Mouse (Mus musculus): ENCODE results near the gene Kpna7. TPM values are rescaled to one million over a fixed set of nuclear protein-coding genes. Genes with fewer than 3 reads are reported as not detected.
"Not testable (repeated sequence)": the region's sequence is repeated elsewhere in the genome, so short reads cannot be mapped to it uniquely, and the experiment has no call there.

Gene Kpna7
- polyA plus RNA-seq, 1 experiment from 2014 or later, result not detected

DNA sequence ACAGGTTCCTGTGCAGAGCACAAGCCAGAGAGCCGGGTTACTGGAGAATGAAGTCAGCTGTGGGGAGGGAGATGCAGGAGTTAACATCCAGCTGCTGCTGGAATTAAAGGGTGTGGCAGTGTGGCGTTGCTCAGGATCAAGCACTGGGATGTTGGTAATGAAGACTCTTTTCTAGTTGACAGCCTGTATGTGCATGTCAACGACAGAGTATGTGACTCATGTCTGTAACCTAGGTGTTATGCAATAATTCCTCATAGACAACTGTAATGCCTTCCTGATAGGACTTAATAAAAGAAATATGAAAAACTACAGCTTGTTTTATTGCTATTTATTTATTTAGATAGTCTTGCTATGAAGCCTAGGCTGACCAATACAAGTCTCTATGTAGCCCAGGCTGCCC lies 15.0 kb downstream of the Kpna7 start:
- Histone ChIP-seq H3K9ac (no peak overlapping the region), H3K4me3 (replicated peaks) (no peak overlapping the region), H3K4me2 (replicated peaks) (no peak overlapping the region), H3K36me3 (no peaks in the 10 kb centered on the region), H3K27me3 (no peaks in the 10 kb centered on the region), H3K9me3 (replicated peaks) (no peaks in the 10 kb centered on the region), H3K4me1 (no peaks in the 10 kb centered on the region), H3K27ac (replicated peaks) (no peak overlapping the region)
- ATAC-seq (ENCODE audit: insufficient number of reproducible peaks, low FRiP score, low TSS enrichment, low read depth), result no peak
- 26% methylated on average over 3 of the region's 3 CpGs for WGBS

DNA sequence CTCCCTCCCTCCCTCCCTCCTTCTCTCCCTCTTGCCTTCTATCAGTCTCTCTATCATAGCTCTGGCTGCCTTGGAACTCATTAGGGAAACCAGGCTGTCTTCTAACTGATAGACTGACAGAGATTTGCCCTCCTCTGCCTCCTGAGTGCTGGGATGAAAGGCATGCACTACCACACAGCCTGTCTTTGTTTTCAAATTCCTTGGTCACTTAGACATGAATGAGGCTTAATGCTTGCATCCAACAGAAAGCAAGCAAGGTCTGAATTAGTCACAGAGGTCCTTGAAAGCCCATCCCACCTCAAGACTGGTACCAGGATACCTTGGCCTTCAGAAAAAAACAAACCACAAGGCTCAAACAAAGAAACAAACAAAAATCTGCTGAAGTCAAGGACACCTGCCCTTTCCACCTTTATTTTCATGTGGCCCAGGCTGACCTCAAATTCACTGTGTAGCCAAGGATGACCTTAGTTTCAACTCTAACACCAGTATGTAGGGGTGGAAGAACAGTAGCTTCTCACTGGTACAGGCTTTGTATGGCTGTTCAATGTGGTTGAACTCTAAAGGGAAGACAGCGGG lies 19.0 kb downstream of the Kpna7 start:
- Histone ChIP-seq H3K4me1 (no peaks in the 10 kb centered on the region), H3K27ac (replicated peaks) (no peak overlapping the region)
- 89% methylated on average over 1 of the region's 1 CpGs for WGBS

DNA sequence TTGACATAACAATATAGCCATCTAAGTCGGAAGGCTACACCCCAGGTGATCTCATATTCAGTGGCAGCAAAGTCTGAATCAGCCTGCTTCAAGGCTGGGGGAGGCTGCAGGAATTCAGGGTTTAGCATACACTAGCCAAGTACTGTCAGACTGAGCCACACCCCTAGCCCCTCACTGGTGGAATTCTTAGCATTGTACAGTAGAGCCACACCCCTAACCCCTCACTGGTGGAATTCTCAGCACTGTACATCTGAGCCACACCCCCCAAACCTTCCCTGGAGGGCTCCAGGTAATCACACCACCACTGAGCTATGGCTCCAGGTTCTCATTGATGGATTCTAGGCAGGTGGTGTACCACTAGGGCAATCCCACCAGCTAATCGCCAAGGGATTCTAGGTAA lies 24.3 kb downstream of the Kpna7 start:
- no peak overlapping the region for H3K27ac ChIP-seq (replicated peaks)
- no peaks in the 10 kb centered on the region for H3K4me1 ChIP-seq
- no peak overlapping the region for H3K4me3 ChIP-seq (replicated peaks)
- ATAC-seq (ENCODE audit: insufficient number of reproducible peaks, low FRiP score, low TSS enrichment, low read depth), result no peak
- no peak overlapping the region for H3K4me2 ChIP-seq (replicated peaks)
- WGBS, result 86% methylated on average over 2 of the region's 2 CpGs
- no peaks in the 10 kb centered on the region for H3K27me3 ChIP-seq
- no peaks in the 10 kb centered on the region for H3K36me3 ChIP-seq
- no peak overlapping the region for H3K9ac ChIP-seq
- no peaks in the 10 kb centered on the region for H3K9me3 ChIP-seq (replicated peaks)

More for the DNA sequence above, 19.0 kb downstream of the Kpna7 start:
- no peaks in the 10 kb centered on the region for H3K9me3 ChIP-seq (replicated peaks)
- no peak for ATAC-seq (ENCODE audit: insufficient number of reproducible peaks, low FRiP score, low TSS enrichment, low read depth)
- H3K9ac ChIP-seq, result no peak overlapping the region
- no peaks in the 10 kb centered on the region for H3K27me3 ChIP-seq
- no peak overlapping the region for H3K4me3 ChIP-seq (replicated peaks)
- H3K36me3 ChIP-seq, result no peaks in the 10 kb centered on the region
- no peak overlapping the region for H3K4me2 ChIP-seq (replicated peaks)

DNA sequence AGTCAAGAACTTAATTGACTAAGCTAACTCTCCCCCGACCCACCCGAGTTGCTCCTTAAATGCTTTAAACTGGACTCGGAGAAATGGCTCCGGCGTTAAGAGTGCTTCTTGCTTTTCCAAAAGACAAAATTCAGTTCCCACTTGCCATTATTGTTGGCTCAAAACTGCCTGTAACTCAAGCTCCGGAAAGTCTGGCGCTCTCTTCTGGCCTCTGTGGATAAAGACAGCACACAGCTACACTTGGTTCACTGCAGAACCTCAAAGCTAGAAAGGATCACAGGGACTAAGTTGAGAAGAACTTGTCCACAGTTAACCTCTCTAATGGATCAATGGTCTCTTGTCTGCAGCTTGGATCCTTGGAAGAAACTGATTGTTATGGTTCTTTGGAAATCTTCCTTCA lies 25.1 kb downstream of the Kpna7 start:
- Histone ChIP-seq H3K27me3 (no peaks in the 10 kb centered on the region), H3K9me3 (replicated peaks) (no peaks in the 10 kb centered on the region), H3K36me3 (no peaks in the 10 kb centered on the region), H3K4me3 (replicated peaks) (no peak overlapping the region), H3K4me1 (no peaks in the 10 kb centered on the region), H3K9ac (no peak overlapping the region), H3K27ac (replicated peaks) (no peak overlapping the region), H3K4me2 (replicated peaks) (no peak overlapping the region)
- WGBS, result 89% methylated on average over 7 of the region's 7 CpGs
- ATAC-seq (ENCODE audit: insufficient number of reproducible peaks, low FRiP score, low TSS enrichment, low read depth), result no peak

DNA sequence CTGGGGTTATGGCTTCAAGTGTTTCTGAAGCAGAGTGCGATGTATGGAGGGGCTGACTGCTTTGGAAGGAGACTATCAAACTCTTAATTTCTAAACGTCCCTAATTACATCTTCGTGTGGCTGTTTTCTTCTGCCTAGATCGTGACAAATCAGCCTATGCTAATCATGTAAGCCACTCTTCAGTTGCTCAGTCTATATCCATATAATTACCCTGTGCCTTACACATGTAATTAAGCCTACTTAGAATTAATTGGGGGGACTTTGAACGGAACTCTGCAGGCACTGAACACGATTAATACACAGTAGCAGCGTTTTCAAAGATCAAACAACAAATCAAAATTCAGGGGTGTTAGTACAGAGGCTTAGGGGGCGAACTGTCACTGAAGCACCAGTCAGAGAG lies 25.9 kb downstream of the Kpna7 start:
- 60% methylated on average over 8 of the region's 8 CpGs for WGBS
- no peaks in the 10 kb centered on the region for H3K4me1 ChIP-seq
- no peaks in the 10 kb centered on the region for H3K9me3 ChIP-seq (replicated peaks)
- ATAC-seq (ENCODE audit: insufficient number of reproducible peaks, low FRiP score, low TSS enrichment, low read depth), result no peak
- no peak overlapping the region for H3K4me2 ChIP-seq (replicated peaks)
- no peak overlapping the region for H3K27ac ChIP-seq (replicated peaks)
- no peak overlapping the region for H3K9ac ChIP-seq
- no peak overlapping the region for H3K4me3 ChIP-seq (replicated peaks)
- no peaks in the 10 kb centered on the region for H3K27me3 ChIP-seq
- no peaks in the 10 kb centered on the region for H3K36me3 ChIP-seq

DNA sequence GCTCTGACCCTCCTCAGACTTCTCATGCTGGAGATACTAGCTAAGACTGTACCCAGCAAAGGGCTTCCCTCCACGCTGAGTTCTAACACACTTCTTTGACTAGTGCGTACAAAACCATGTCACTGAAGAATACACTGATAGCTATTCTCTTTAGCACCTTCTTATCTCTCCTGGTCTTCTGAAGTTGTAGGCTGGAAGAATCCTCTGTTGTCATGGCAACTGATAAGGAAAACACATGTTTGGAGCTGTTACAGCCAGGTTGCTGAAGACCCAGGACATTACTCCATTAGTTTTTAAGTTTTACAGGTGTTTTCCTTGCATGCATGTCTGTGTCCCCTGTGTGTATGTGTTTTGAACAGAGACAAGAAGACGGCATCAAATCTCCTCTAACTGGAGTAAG lies 29.6 kb downstream of the Kpna7 start:
- not testable (repeated sequence) for H3K36me3 ChIP-seq; H3K4me2 ChIP-seq (replicated peaks); H3K27ac ChIP-seq (replicated peaks); H3K4me3 ChIP-seq (replicated peaks); H3K9ac ChIP-seq; H3K27me3 ChIP-seq; H3K4me1 ChIP-seq; H3K9me3 ChIP-seq (replicated peaks); ATAC-seq (ENCODE audit: insufficient number of reproducible peaks, low FRiP score, low TSS enrichment, low read depth)
- WGBS, result 83% methylated on average over 3 of the region's 3 CpGs

DNA sequence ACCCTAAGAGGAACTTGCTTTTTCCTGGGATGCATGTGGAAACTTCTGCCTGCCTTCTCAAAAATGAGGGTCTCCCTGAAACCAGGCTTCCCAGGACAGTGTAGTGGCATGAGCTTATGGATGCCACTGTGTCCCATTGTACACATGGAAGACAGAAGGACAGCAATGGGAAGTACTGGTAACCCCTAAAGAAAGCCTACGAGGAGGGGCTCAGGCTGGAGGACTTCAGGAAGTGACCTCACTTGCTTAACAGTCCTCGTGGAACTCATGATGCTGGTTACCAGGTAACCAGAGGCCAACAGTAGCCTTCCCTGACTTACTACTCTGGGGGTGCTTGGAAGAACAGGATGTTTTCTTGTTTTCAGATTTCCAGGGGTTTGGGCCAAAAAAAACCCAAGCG lies 41.1 kb downstream of the Kpna7 start, which contains the start of gene 1700018F24Rik:
1700018F24Rik (plus strand) TSS at position 301 of the 400 bp plus-strand sequence.
- H3K9ac ChIP-seq; H3K4me3 ChIP-seq (replicated peaks); H3K9me3 ChIP-seq (replicated peaks); H3K4me2 ChIP-seq (replicated peaks); H3K27me3 ChIP-seq; H3K36me3 ChIP-seq; H3K4me1 ChIP-seq; ATAC-seq (ENCODE audit: insufficient number of reproducible peaks, low FRiP score, low TSS enrichment, low read depth); H3K27ac ChIP-seq (replicated peaks): not testable (repeated sequence)
- WGBS, result 66% methylated on average over 3 of the region's 3 CpGs

DNA sequence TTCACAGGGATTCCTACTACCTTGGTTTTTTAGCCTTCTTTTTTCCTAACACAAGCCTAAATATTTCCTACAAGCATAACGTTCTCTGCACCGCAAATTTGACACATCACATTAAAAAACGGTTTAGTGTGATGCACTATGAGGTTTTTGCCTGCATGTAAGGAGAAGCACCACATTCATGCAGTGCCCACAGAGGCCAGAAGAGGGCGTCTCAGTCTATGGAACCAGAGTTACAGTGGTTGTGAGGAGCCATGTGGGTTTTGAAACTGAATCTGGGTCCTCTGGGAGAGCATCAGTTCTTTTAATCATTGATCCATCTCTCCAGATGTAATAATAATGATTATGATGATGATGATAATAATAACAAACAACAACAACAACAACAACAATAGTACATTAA lies 42.2 kb downstream of the Kpna7 start:
- no peak overlapping the region for H3K4me2 ChIP-seq (replicated peaks)
- no peaks in the 10 kb centered on the region for H3K9me3 ChIP-seq (replicated peaks)
- no peaks in the 10 kb centered on the region for H3K36me3 ChIP-seq
- H3K9ac ChIP-seq, result no peak overlapping the region
- H3K27me3 ChIP-seq, result no peaks in the 10 kb centered on the region
- no peak overlapping the region for H3K4me3 ChIP-seq (replicated peaks)
- 46% methylated on average over 4 of the region's 4 CpGs for WGBS
- no peak for ATAC-seq (ENCODE audit: insufficient number of reproducible peaks, low FRiP score, low TSS enrichment, low read depth)
- no peaks in the 10 kb centered on the region for H3K4me1 ChIP-seq
- no peak overlapping the region for H3K27ac ChIP-seq (replicated peaks)

DNA sequence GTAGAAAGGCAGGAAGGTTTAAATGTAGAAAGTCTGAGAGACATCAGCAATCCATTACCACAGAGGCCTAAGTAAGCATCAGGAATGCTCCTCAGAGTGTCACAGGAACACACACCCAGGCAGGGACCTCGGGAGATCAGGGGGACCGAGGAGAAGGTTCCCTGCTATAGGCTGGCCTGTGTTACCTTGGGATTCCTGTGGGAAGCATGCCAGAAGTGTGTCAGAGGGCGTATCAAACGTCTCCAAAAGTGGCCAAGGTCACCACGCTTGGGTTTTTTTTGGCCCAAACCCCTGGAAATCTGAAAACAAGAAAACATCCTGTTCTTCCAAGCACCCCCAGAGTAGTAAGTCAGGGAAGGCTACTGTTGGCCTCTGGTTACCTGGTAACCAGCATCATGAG lies 51.4 kb downstream of the Kpna7 start, which contains the start of gene Gm4871:
Gm4871 (minus strand) TSS at position 364 of the 400 bp plus-strand sequence.
- not testable (repeated sequence) for H3K4me3 ChIP-seq (replicated peaks); H3K27ac ChIP-seq (replicated peaks); H3K36me3 ChIP-seq; H3K4me2 ChIP-seq (replicated peaks); H3K9ac ChIP-seq; H3K9me3 ChIP-seq (replicated peaks); ATAC-seq (ENCODE audit: insufficient number of reproducible peaks, low FRiP score, low TSS enrichment, low read depth); H3K4me1 ChIP-seq; H3K27me3 ChIP-seq
- WGBS, result 57% methylated on average over 5 of the region's 5 CpGs

DNA sequence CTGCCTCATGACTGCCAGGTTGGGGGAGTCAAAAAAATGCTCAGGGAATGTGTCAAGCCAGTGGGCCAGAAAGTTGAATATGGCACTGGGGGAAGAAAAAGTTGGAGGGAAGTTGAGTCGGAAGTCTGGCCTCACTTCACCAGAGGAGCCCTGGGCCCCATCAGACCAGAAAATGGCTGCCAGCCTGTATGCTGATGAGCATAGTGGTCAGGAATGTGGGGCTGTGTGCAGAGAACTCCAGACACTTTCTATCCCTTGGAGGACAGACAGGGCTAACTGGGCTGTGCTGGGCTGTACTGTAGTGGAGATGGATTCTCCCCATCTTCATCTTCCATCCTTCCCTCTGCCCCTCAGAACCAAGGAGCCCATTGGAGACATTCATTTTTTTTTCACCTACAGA lies 53.4 kb downstream of the Kpna7 start:
- not testable (repeated sequence) for H3K9me3 ChIP-seq (replicated peaks); H3K27ac ChIP-seq (replicated peaks); H3K4me2 ChIP-seq (replicated peaks); H3K4me3 ChIP-seq (replicated peaks); H3K4me1 ChIP-seq; H3K27me3 ChIP-seq; ATAC-seq (ENCODE audit: insufficient number of reproducible peaks, low FRiP score, low TSS enrichment, low read depth); H3K9ac ChIP-seq; H3K36me3 ChIP-seq
- WGBS, result 88% methylated on average over 1 of the region's 1 CpGs

DNA sequence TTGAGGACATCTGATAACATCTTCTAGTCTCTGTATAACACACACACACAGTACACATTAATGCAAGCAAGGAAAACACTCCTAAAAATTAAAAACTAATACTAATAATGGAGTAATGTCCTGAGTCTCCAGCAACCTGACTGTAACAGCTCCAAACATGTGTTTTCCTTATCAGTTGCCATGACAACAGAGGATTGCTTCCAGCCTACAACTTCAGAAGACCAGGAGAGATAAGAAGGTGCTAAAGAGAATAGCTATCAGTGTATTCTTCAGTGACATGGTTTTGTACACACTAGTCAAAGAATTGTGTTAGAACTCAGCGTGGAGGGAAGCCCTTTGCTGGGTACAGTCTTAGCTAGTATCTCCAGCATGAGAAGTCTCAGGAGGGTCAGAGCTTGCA lies 63.1 kb downstream of the Kpna7 start:
- WGBS, result 79% methylated on average over 1 of the region's 1 CpGs
- not testable (repeated sequence) for H3K27me3 ChIP-seq; H3K9ac ChIP-seq; H3K4me3 ChIP-seq (replicated peaks); H3K9me3 ChIP-seq (replicated peaks); H3K36me3 ChIP-seq; H3K4me1 ChIP-seq; H3K4me2 ChIP-seq (replicated peaks); H3K27ac ChIP-seq (replicated peaks); ATAC-seq (ENCODE audit: insufficient number of reproducible peaks, low FRiP score, low TSS enrichment, low read depth)

DNA sequence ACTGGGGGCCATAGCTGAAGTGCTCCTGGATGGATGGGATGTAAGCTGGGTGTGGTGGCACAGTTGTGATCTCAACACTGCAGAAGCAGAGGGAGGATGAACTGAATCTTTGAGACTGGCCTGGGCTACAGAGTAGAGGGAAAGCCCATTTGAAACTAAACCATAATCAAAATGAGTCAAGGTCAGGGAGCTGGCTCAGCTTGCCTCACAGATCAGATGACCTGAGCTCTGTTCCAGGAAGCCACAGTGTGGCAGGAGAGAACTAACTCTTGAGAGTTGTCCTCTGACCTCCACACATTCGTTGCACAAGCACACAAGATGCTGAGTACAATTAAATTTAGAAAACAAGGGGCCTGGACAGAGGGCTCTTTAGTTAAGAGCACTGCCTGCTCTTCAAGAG lies 63.6 kb downstream of the Kpna7 start:
- H3K9me3 ChIP-seq (replicated peaks); H3K27ac ChIP-seq (replicated peaks); H3K4me1 ChIP-seq; H3K9ac ChIP-seq; H3K36me3 ChIP-seq; H3K4me2 ChIP-seq (replicated peaks); H3K4me3 ChIP-seq (replicated peaks); H3K27me3 ChIP-seq; ATAC-seq (ENCODE audit: insufficient number of reproducible peaks, low FRiP score, low TSS enrichment, low read depth): not testable (repeated sequence)
- WGBS, result 37% methylated on average over 1 of the region's 1 CpGs

All from embryonic facial prominence, embryonic 15.5 days (tissue).